Mouse (Mus musculus) kidney, embryonic 14.5 days (tissue): Measurements from ENCODE around the gene Per3. TPM values are rescaled to one million over a fixed set of nuclear protein-coding genes. Genes with fewer than 3 reads are reported as not detected.

ENCODE experiments used
- ATAC-seq: fragments of 200-750 bp; cut with Nextera tagmentation; 2 replicates; pipeline ENCODE4 v1.8.0; 2017; ENCODE audit warnings: moderate number of reproducible peaks, mild to moderate bottlenecking, moderate TSS enrichment, moderate library complexity; ENCODE audit not compliant: low FRiP score, low TSS enrichment
- H3K27ac ChIP-seq: fragments of 300-500 bp; sonication (generic); 2 replicates; pipeline ENCODE4 v1.5.1; 2014; ENCODE audit warnings: low read depth, mild to moderate bottlenecking, low read length, moderate library complexity, mixed read lengths
- H3K27me3 ChIP-seq: fragments of 300-500 bp; sonication (generic); 2 replicates; pipeline ENCODE4 v1.6.1; 2014; ENCODE audit warnings: mild to moderate bottlenecking, low read length; ENCODE audit not compliant: control insufficient read depth, insufficient read depth
- H3K36me3 ChIP-seq: fragments of 300-500 bp; sonication (generic); 2 replicates; pipeline ENCODE4 v1.6.1; 2014; ENCODE audit warnings: low read length, mixed read lengths; ENCODE audit not compliant: control insufficient read depth, insufficient read depth
- H3K4me1 ChIP-seq: fragments of 300-500 bp; sonication (generic); 2 replicates; pipeline ENCODE4 v1.6.1; 2014; ENCODE audit warnings: low read length, mixed read lengths; ENCODE audit not compliant: control insufficient read depth, insufficient read depth
- H3K4me2 ChIP-seq: fragments of 300-500 bp; sonication (generic); replicated peaks from 2 replicates; pipeline ENCODE4 v1.6.1; 2014; ENCODE audit warnings: low read depth, mild to moderate bottlenecking, low read length
- H3K4me3 ChIP-seq: fragments of 300-500 bp; sonication (generic); 2 replicates; pipeline ENCODE4 v1.5.1; 2014; ENCODE audit warnings: mild to moderate bottlenecking, low read length
- H3K9ac ChIP-seq: fragments of 300-500 bp; sonication (generic); 2 replicates; pipeline ENCODE4 v1.6.1; 2014; ENCODE audit warnings: low read depth, mild to moderate bottlenecking, low read length, moderate library complexity
- H3K9me3 ChIP-seq: fragments of 300-500 bp; sonication (generic); 2 replicates; pipeline ENCODE4 v1.6.1; 2016; ENCODE audit warnings: low read length; ENCODE audit not compliant: control insufficient read depth
- WGBS: fragments of 180-500 bp; shearing (Covaris S2); extraction: QIAGEN DNeasy Blood & Tissue Kit; methylation state at CpG from one replicate; pipeline ENCODE4 v1.1.7; 2014; 5-methylcytosine and 5-hydroxymethylcytosine counted together
- polyA plus RNA-seq: library from polyadenylated mRNA; unstranded; fragments of >200 nt; fragmentation: Nextera tagmentation; extraction: Ambion mirVana; gene quantifications from 2 replicates; pipeline ENCODE4 v1.2.1, GENCODE M21; 2014

Gene Per3
- polyA plus RNA-seq, 1 experiment from 2014 or later: 8.8 TPM

GRCm38 (mm10) chr4:151010316-151010715, 34.1 kb downstream of the Per3 start:
- H3K36me3 ChIP-seq: no peaks in the 10 kb centered on the region; the same call in 1 of the 2 replicates
- no peaks in the 10 kb centered on the region for H3K4me1 ChIP-seq
- no peak overlapping the region for H3K4me3 ChIP-seq
- H3K27ac ChIP-seq: no peak overlapping the region
- ATAC-seq: no peak
- no peak overlapping the region for H3K4me2 ChIP-seq
- no peaks in the 10 kb centered on the region for H3K9me3 ChIP-seq
- 86% methylated on average over 7 of the region's 7 CpGs for WGBS
- no peak overlapping the region for H3K9ac ChIP-seq
- no peaks in the 10 kb centered on the region for H3K27me3 ChIP-seq

- H3K4me3 ChIP-seq: no peak overlapping the region
- no peak overlapping the region for H3K4me2 ChIP-seq
- H3K27ac ChIP-seq: no peak overlapping the region
- H3K36me3 ChIP-seq: no peaks in the 10 kb centered on the region; the same call in 1 of the 2 replicates
- no peaks in the 10 kb centered on the region for H3K4me1 ChIP-seq
- no peak overlapping the region for H3K9ac ChIP-seq
- H3K9me3 ChIP-seq: no peaks in the 10 kb centered on the region
- WGBS: 50% methylated on average over 6 of the region's 6 CpGs
- no peaks in the 10 kb centered on the region for H3K27me3 ChIP-seq
- no peak for ATAC-seq
Observed at GRCm38 (mm10) chr4:151006945-151007344, 37.5 kb downstream of the Per3 start.

GRCm38 (mm10) chr4:151005656-151006318, 38.7 kb downstream of the Per3 start:
- ATAC-seq: no peak
- no peak overlapping the region for H3K4me3 ChIP-seq
- no peaks in the 10 kb centered on the region; the same call in 1 of the 2 replicates for H3K36me3 ChIP-seq
- H3K9ac ChIP-seq: no peak overlapping the region
- 93% methylated on average over 13 of the region's 13 CpGs for WGBS
- H3K4me1 ChIP-seq: no peaks in the 10 kb centered on the region
- no peaks in the 10 kb centered on the region for H3K27me3 ChIP-seq
- no peaks in the 10 kb centered on the region for H3K9me3 ChIP-seq
- no peak overlapping the region for H3K4me2 ChIP-seq
- H3K27ac ChIP-seq: no peak overlapping the region

- Histone ChIP-seq H3K27ac (no peak overlapping the region), H3K9me3 (no peaks in the 10 kb centered on the region), H3K4me2 (no peak overlapping the region), H3K4me3 (no peak overlapping the region), H3K9ac (no peak overlapping the region), H3K4me1 (no peaks in the 10 kb centered on the region), H3K27me3 (no peaks in the 10 kb centered on the region), H3K36me3 (no peaks in the 10 kb centered on the region)
- ATAC-seq: no peak
- 64% methylated on average over 13 of the region's 13 CpGs for WGBS
Observed at GRCm38 (mm10) chr4:151001397-151001796, 43.1 kb downstream of the Per3 start.

- WGBS: 95% methylated on average over 9 of the region's 9 CpGs
- Histone ChIP-seq H3K9me3 (no peaks in the 10 kb centered on the region), H3K9ac (no peak overlapping the region), H3K4me3 (no peak overlapping the region), H3K4me2 (no peak overlapping the region), H3K36me3 (no peaks in the 10 kb centered on the region), H3K27me3 (no peaks in the 10 kb centered on the region), H3K27ac (no peak overlapping the region), H3K4me1 (no peaks in the 10 kb centered on the region)
- ATAC-seq: no peak
Observed at GRCm38 (mm10) chr4:150998626-150999025, 45.8 kb downstream of the Per3 start.

- ATAC-seq: no peak
- WGBS: 86% methylated on average over 7 of the region's 7 CpGs
- Histone ChIP-seq H3K9me3 (no peaks in the 10 kb centered on the region), H3K36me3 (no peaks in the 10 kb centered on the region), H3K27ac (no peak within 1 kb of the TSS), H3K4me2 (no peak within 1 kb of the TSS), H3K4me3 (no peak within 1 kb of the TSS), H3K9ac (no peak within 1 kb of the TSS), H3K27me3 (no peaks in the 10 kb centered on the region), H3K4me1 (no peaks in the 10 kb centered on the region)
Observed at GRCm38 (mm10) chr4:150996797-150997196, 47.7 kb downstream of the Per3 start, which contains the start of gene Uts2. Gene Uts2 (plus strand): TSS chr4:150997097.

- no peaks in the 10 kb centered on the region for H3K36me3 ChIP-seq
- H3K9ac ChIP-seq: no peak overlapping the region
- no peak overlapping the region for H3K4me3 ChIP-seq
- no peaks in the 10 kb centered on the region for H3K9me3 ChIP-seq
- no peaks in the 10 kb centered on the region for H3K27me3 ChIP-seq
- 51% methylated on average over 6 of the region's 6 CpGs for WGBS
- ATAC-seq: no peak
- no peak overlapping the region for H3K27ac ChIP-seq
- H3K4me1 ChIP-seq: no peaks in the 10 kb centered on the region
- no peak overlapping the region for H3K4me2 ChIP-seq
Observed at GRCm38 (mm10) chr4:150990148-150990547, 54.3 kb downstream of the Per3 start.

GRCm38 (mm10) chr4:150980153-150980552, 64.3 kb downstream of the Per3 start:
- Histone ChIP-seq H3K9me3 (no peaks in the 10 kb centered on the region), H3K4me2 (no peak overlapping the region), H3K4me3 (no peak overlapping the region), H3K9ac (no peak overlapping the region), H3K36me3 (no peaks in the 10 kb centered on the region), H3K27ac (no peak overlapping the region), H3K27me3 (no peaks in the 10 kb centered on the region), H3K4me1 (no peaks in the 10 kb centered on the region)
- 91% methylated on average over 5 of the region's 5 CpGs for WGBS
- no peak for ATAC-seq

- Histone ChIP-seq H3K27ac (no peak overlapping the region), H3K36me3 (no peaks in the 10 kb centered on the region), H3K4me3 (no peak overlapping the region), H3K9me3 (no peaks in the 10 kb centered on the region), H3K27me3 (no peaks in the 10 kb centered on the region), H3K9ac (no peak overlapping the region), H3K4me1 (no peaks in the 10 kb centered on the region), H3K4me2 (no peak overlapping the region)
- no peak for ATAC-seq
- 79% methylated on average over 9 of the region's 9 CpGs for WGBS
Observed at GRCm38 (mm10) chr4:150979455-150979854, 65.0 kb downstream of the Per3 start.
